Mouse (Mus musculus): ENCODE measurements at regions not wholly inside any gene's neighbourhood (a gene's known extent, or its start where the extent isn't known, plus 50 kb on each side); places are given as distances from the start of the nearest gene placed in this dataset.

DNA sequence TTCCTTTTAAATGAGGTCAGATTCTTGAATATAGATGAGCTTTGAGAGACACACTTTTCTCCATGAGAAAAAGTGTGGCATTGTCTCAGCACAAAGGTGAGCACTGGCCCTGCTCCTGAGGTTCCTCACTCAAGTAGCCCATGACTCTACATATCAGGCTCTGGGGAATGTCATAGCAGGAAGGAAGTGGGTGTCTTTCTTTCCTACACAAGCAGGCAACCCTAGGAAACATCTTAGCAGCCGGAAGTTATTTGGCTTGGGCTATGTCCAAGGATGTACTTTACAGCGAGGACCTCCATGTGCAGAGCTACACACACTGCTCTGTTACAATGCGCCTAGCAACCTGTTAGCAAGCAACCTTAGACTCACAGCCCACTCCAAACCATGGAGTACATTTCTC, 356.9 kb downstream of the Med10 start:
- Histone ChIP-seq H3K4me1 (replicated peaks; ENCODE audit: control insufficient read depth, insufficient read depth) (no peaks in the 10 kb centered on the region; the same call in 1 of the 2 replicates), H3K9ac (ENCODE audit: low read length) (no peak overlapping the region), H3K9me3 (ENCODE audit: control insufficient read depth, low read length) (no peaks in the 10 kb centered on the region), H3K36me3 (ENCODE audit: control insufficient read depth, insufficient read depth, low read length) (no peaks in the 10 kb centered on the region), H3K4me3 (ENCODE audit: low read depth, low read length) (no peak overlapping the region), H3K27me3 (ENCODE audit: control insufficient read depth, insufficient read depth, low read length) (no peaks in the 10 kb centered on the region), H3K27ac (replicated peaks) (peak overlapping the region; percentile 35; the same call in 1 of the 2 replicates), H3K4me2 (replicated peaks; ENCODE audit: low read depth) (no peak overlapping the region)
- TF ChIP-seq EP300 (optimal IDR thresholded peaks at IDR 0.05) (no peak), CTCF (IDR thresholded peaks at IDR 0.05; ENCODE audit: low read depth) (no peak)
- no peak for ATAC-seq (ENCODE audit: low FRiP score, low TSS enrichment)
- WGBS = 70% methylated on average over 3 of the region's 3 CpGs
- DNase-seq (ENCODE audit: low spot score) = no peak

DNA sequence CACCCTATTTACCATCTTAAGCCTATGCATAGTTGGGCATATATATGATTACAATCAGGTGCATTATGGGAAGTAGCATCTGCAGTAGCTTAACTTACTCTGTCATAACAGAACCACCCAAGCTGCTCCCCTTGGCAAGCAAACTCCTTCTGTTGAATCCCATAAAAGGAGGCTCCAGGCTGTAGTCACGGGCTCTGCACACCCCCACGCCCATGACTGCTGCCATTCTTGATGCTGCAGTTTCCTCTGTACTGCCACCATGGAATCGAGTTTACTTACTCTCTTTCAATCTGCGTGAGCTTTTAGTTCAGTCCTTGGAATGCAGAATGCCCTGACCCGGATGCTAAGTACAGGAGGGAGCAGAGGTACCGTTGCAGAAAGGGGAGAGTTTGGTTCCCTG, 357.4 kb downstream of the Med10 start:
- no peaks in the 10 kb centered on the region; the same call in 1 of the 2 replicates for H3K4me1 ChIP-seq (replicated peaks; ENCODE audit: control insufficient read depth, insufficient read depth)
- H3K9ac ChIP-seq (ENCODE audit: low read length) = no peak overlapping the region
- no peaks in the 10 kb centered on the region for H3K27me3 ChIP-seq (ENCODE audit: control insufficient read depth, insufficient read depth, low read length)
- ATAC-seq (ENCODE audit: low FRiP score, low TSS enrichment) (peak; percentile 61; the same call in 1 of the 2 replicates), DNase-seq (ENCODE audit: low spot score) (no peak)
- no peak for TF ChIP-seq EP300 (optimal IDR thresholded peaks at IDR 0.05)
- no peak for TF ChIP-seq CTCF (IDR thresholded peaks at IDR 0.05; ENCODE audit: low read depth)
- H3K9me3 ChIP-seq (ENCODE audit: control insufficient read depth, low read length) = no peaks in the 10 kb centered on the region
- H3K4me2 ChIP-seq (replicated peaks; ENCODE audit: low read depth) = peak overlapping the region; percentile 2; the same call in 1 of the 2 replicates
- WGBS = 36% methylated on average over 6 of the region's 6 CpGs
- H3K4me3 ChIP-seq (ENCODE audit: low read depth, low read length) = no peak overlapping the region
- peak overlapping the region; percentile 78 for H3K27ac ChIP-seq (replicated peaks)
- no peaks in the 10 kb centered on the region for H3K36me3 ChIP-seq (ENCODE audit: control insufficient read depth, insufficient read depth, low read length)

DNA sequence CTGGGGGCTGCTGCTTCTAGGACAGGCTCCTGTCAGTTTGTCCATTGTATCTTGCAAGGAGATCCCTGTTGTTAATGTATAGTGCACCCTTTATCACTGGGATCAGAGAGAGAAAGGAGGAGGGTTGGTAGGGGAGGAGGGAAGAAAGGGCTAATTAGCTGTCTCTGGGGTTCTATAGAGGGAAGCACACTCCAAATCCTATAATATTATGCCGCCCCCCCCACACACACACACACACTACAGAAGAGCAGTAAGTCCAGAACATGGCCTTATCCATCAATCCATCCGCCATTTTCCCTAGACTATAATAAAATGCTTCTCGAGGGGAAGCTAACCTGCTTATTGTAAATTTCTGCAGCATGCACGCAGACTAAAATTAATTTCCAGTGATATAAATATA, 359.9 kb downstream of the Med10 start:
- H3K4me3 ChIP-seq (ENCODE audit: low read depth, low read length) = no peak overlapping the region
- H3K9me3 ChIP-seq (ENCODE audit: control insufficient read depth, low read length) = no peaks in the 10 kb centered on the region
- 89% methylated on average over 4 of the region's 4 CpGs for WGBS
- DNase-seq (ENCODE audit: low spot score) = no peak
- H3K4me2 ChIP-seq (replicated peaks; ENCODE audit: low read depth) = no peak overlapping the region
- H3K36me3 ChIP-seq (ENCODE audit: control insufficient read depth, insufficient read depth, low read length) = no peaks in the 10 kb centered on the region
- H3K27me3 ChIP-seq (ENCODE audit: control insufficient read depth, insufficient read depth, low read length) = no peaks in the 10 kb centered on the region
- ATAC-seq (ENCODE audit: low FRiP score, low TSS enrichment) = no peak
- no peak overlapping the region for H3K9ac ChIP-seq (ENCODE audit: low read length)
- no peak overlapping the region for H3K27ac ChIP-seq (replicated peaks)
- H3K4me1 ChIP-seq (replicated peaks; ENCODE audit: control insufficient read depth, insufficient read depth) = no peaks in the 10 kb centered on the region; the same call in 1 of the 2 replicates
- TF ChIP-seq EP300 (optimal IDR thresholded peaks at IDR 0.05) = no peak
- TF ChIP-seq CTCF (IDR thresholded peaks at IDR 0.05; ENCODE audit: low read depth) = no peak

DNA sequence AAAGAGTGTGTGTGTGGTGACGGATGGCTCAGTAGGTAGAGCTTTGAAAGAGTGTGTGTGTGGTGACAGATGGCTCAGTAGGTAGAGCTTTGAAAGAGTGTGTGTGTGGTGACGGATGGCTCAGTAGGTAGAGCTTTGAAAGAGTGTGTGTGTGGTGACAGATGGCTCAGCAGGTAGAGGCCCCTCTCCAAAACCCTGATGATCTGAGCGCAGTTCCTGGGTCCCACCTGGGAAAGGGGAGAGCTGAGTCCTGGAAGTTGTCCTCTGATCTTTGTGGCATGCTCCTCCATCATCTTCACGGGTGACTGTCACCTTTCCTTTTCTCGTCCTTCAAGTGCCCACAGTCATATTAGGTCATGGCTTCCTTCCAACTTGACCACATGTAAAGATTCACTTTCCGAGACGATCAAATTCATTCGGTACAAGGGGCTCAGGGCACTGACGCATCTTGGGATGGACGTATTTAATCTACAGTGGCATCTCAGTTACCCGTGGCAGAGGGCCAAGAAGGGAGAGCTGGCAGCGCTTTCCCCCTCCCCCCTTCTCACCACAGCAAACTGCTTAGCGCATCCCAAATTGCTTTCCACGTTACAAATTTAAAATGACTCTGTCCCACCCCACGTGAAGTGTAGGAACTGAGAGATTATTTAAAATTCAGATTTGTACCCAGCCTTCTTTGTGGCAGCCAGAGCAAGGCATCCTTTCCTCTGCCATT, 363.5 kb downstream of the Med10 start:
- no peaks in the 10 kb centered on the region for H3K9me3 ChIP-seq (ENCODE audit: control insufficient read depth, low read length)
- H3K9ac ChIP-seq (ENCODE audit: low read length) = no peak overlapping the region
- no peak for DNase-seq (ENCODE audit: low spot score)
- H3K4me3 ChIP-seq (ENCODE audit: low read depth, low read length) = no peak overlapping the region
- H3K4me1 ChIP-seq (replicated peaks; ENCODE audit: control insufficient read depth, insufficient read depth) = no peaks in the 10 kb centered on the region; the same call in 1 of the 2 replicates
- no peak overlapping the region for H3K4me2 ChIP-seq (replicated peaks; ENCODE audit: low read depth)
- 75% methylated on average over 15 of the region's 15 CpGs for WGBS
- H3K36me3 ChIP-seq (ENCODE audit: control insufficient read depth, insufficient read depth, low read length) = no peaks in the 10 kb centered on the region
- ATAC-seq (ENCODE audit: low FRiP score, low TSS enrichment) = no peak
- H3K27me3 ChIP-seq (ENCODE audit: control insufficient read depth, insufficient read depth, low read length) = no peaks in the 10 kb centered on the region
- no peak for TF ChIP-seq CTCF (IDR thresholded peaks at IDR 0.05; ENCODE audit: low read depth)
- no peak for TF ChIP-seq EP300 (optimal IDR thresholded peaks at IDR 0.05)
- no peak overlapping the region for H3K27ac ChIP-seq (replicated peaks)

DNA sequence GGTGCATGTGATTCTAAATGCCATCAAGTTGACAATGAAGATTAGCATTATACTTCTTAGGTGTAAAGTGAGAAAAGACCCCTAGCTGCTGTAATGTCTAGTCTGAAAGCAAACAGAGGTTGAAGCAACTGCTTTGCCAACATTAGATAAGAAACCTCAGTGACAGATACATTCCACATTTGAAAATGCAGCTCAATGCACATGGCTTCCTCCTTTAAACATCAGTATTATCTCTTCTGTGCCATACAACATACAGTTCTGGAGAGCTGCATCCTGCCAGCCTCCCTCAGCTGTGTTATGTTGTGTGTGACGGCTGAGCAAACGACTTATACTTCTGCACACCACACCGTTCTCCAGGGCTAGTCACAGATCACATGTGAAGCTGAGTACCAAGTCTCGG, 365.6 kb downstream of the Med10 start:
- no peak overlapping the region for H3K27ac ChIP-seq (replicated peaks)
- H3K4me1 ChIP-seq (replicated peaks; ENCODE audit: control insufficient read depth, insufficient read depth) = no peaks in the 10 kb centered on the region
- no peaks in the 10 kb centered on the region for H3K36me3 ChIP-seq (ENCODE audit: control insufficient read depth, insufficient read depth, low read length)
- DNase-seq (ENCODE audit: low spot score) (no peak), ATAC-seq (ENCODE audit: low FRiP score, low TSS enrichment) (no peak)
- WGBS = 49% methylated on average over 4 of the region's 4 CpGs
- no peaks in the 10 kb centered on the region for H3K27me3 ChIP-seq (ENCODE audit: control insufficient read depth, insufficient read depth, low read length)
- H3K4me3 ChIP-seq (ENCODE audit: low read depth, low read length) = no peak overlapping the region
- H3K4me2 ChIP-seq (replicated peaks; ENCODE audit: low read depth) = no peak overlapping the region
- no peaks in the 10 kb centered on the region for H3K9me3 ChIP-seq (ENCODE audit: control insufficient read depth, low read length)
- TF ChIP-seq CTCF (IDR thresholded peaks at IDR 0.05; ENCODE audit: low read depth) (no peak), EP300 (optimal IDR thresholded peaks at IDR 0.05) (no peak)
- H3K9ac ChIP-seq (ENCODE audit: low read length) = no peak overlapping the region

DNA sequence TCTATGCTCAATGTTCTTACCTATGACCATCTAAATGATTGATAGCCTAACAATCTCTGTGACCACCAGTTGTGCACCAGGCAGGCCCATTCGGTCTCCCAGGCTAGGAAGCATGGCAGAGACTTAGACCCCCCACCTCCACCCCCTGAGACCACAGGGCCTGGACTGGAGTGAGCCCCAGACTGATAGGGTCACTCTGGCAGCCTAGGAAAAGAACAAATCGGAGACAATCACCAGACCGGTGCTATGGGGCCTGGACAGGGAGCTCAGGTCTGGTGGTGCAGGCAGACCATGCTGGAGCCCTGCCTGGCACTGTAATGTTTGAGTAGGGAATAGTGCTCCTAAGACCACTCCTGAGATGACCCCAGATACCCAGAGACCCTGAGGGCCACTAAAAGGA, 366.7 kb downstream of the Med10 start:
- Histone ChIP-seq H3K27me3 (ENCODE audit: control insufficient read depth, insufficient read depth, low read length) (no peaks in the 10 kb centered on the region), H3K9ac (ENCODE audit: low read length) (no peak overlapping the region), H3K4me1 (replicated peaks; ENCODE audit: control insufficient read depth, insufficient read depth) (no peaks in the 10 kb centered on the region), H3K36me3 (ENCODE audit: control insufficient read depth, insufficient read depth, low read length) (no peaks in the 10 kb centered on the region), H3K27ac (replicated peaks) (no peak overlapping the region), H3K4me2 (replicated peaks; ENCODE audit: low read depth) (no peak overlapping the region), H3K4me3 (ENCODE audit: low read depth, low read length) (no peak overlapping the region), H3K9me3 (ENCODE audit: control insufficient read depth, low read length) (no peaks in the 10 kb centered on the region)
- DNase-seq (ENCODE audit: low spot score) (no peak), ATAC-seq (ENCODE audit: low FRiP score, low TSS enrichment) (no peak)
- TF ChIP-seq EP300 (optimal IDR thresholded peaks at IDR 0.05) = no peak
- TF ChIP-seq CTCF (IDR thresholded peaks at IDR 0.05; ENCODE audit: low read depth) = no peak
- 95% methylated on average over 3 of the region's 3 CpGs for WGBS

Measured in stomach, postnatal 0 days (tissue).